Mouse (Mus musculus) gastrocnemius, postnatal 14 days (tissue): ENCODE measurements around the gene Acaca. TPM values are rescaled to one million over a fixed set of nuclear protein-coding genes. Genes with fewer than 3 reads are reported as not detected.
A peak's percentile ranks its signal among the peaks of the same experiment; 100 is the strongest.

Experiments
- DNase-seq: peaks from one replicate; pipeline ENCODE4 v3.0.0; 2021; ENCODE audit warnings: mixed read lengths
- intact Hi-C: fragments of 180-260 bp; cut with DNase I; formaldehyde crosslinking; loops from one replicate; pipeline ENCODE4 v1.15.1; 2025; ENCODE audit warnings: low total_unique reads
- total RNA-seq, 2 experiments: library from RNA; stranded (reverse); gene quantifications; 2 replicates each; pipeline ENCODE4 v1.2.3; 2021

Gene Acaca
- total RNA-seq, 2 experiments from 2014 or later = 8.9 to 12.2 TPM

DNA sequence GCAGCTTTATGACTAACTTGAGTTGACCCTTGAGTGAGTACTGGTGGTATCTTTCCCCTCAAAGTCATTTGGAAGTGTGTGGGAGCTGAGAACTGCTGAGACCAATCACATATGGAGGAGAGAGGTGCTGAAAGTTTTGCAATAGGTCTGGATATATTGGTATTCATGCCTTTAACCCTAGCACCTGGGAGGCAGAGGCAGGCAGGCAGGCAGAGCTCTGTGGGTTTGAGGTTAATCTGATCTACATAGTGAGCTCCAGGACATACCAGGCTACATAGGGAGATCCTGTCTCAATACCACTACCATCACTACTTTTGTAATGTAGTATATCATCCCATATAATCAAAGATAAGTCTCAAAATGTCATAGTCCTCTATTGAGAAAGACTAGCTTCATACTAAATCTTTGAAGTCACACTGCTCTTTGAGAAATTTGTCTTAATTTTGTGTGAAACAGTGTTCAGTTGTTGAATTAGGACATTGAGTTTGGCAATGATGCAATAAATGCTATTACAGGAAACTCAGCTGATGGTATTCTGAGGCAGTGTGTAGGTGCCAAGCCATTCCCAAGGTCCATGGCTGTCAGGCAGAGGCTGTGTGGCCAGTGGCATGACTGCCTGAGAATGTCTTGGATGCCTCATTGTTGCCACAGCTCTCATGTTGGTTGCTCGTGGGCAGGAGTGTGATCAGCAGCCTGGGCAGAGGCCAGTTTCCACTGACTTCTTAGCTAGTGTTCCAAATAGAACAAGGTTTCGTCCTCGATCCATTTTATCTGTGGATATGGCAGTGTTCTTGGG is 68.3 kb downstream of the Acaca start:
- intact Hi-C loops = no loop called here

DNA sequence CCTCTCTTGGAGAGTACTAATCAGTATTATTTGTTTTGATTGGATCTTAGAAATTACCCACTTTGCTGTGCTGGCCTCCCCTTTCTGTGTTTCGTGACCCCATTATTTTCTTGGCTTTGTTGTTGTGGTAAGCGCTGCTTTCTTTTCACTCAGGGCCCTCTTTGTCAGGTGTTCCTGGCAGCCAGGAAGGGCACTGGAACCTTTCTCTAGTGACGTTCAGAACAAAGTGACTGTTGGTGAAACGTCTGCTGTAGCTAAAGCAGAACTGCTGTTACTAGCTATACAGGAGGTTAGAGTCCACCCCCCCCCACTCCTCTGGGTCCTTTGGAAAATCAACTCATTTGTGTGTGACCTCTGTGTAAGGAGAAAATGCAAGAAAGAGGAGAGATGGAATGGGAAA is 76.3 kb downstream of the Acaca start:
- intact Hi-C loops = no loop called here

More for the DNA sequence above, 68.3 kb downstream of the Acaca start:
- DNase-seq = peak; percentile 6

DNA sequence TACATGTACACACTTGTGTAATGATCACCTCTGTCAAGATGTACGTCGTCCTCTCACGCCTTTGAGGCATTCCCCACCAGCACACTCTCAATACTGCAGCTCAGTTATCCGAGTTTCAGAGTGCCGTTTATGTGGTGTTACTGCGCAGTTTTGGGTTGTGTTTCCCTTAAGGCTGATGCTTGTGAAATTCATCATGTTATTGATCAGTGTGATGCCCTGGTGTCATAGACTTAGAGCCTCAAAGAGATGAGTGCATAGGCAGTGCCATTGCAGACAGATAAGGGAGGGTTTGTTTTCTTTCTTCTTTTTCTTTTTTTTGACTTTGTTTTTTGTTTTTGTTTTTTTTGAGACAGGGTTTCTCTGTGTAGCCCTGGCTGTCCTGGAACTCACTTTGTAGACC is 81.4 kb downstream of the Acaca start:
- intact Hi-C loops = no loop called here
- DNase-seq = no peak

More for the DNA sequence above, 76.3 kb downstream of the Acaca start:
- no peak for DNase-seq

DNA sequence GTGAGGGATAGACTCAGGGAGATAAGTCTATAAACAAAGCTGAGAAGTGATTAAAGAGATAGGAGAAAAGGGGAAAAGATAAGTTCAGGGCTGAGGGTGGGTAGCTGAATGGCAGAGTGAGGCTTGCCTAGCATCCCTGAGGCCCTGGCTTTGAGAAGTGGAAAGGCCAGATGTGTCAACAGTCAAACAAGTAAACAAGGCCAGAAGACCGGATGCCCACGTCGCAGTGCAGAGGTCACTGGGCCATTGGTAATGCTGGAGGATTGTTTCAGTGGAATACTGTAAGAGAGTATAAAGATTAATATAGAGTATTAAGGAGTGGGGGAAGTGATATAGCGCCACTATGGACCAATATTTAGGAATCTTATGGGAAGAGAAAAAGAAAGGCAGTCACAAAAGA is 89.5 kb downstream of the Acaca start:
- intact Hi-C loops = no loop called here
- no peak for DNase-seq

DNA sequence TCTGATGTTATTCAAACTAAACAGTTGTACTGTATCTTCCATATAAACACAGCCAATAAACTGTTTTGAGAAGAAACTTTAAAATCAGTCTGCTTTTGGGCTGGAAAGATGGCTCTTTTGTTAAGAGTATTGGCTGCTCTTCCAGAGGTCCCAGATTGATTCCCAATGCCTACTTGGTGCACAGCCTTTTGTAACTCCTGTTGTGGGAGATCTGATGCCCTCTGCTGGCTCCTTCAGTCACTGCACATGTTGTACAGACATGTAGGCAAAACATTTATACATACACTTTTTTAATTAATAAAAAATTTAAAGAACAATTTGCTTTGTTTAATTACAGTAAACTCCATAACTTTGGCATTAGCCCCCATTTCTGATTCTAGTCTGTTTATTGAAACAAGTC is 114.1 kb downstream of the Acaca start:
- intact Hi-C loops = no loop called here
- peak; percentile 20 for DNase-seq

DNA sequence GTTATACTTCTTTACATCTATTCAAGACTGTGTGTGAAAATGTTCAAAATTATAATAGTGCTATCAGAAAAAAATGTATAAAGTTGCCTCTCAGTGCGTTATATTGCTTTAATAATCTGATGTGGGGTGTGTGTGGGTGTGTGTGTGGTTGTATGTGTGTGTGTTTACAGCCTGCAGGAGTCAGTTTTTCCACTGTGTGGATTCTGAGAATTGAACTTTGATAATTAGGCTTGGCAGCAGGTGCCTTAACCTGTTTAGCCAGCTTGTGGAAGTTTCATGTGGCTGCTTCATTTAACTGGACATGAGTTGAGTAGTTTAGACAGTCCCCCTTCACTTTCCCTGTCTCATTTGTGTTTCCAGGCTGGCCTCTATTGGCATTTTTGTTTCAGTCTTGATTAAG is 117.9 kb downstream of the Acaca start:
- intact Hi-C loops = no loop called here
- no peak for DNase-seq

DNA sequence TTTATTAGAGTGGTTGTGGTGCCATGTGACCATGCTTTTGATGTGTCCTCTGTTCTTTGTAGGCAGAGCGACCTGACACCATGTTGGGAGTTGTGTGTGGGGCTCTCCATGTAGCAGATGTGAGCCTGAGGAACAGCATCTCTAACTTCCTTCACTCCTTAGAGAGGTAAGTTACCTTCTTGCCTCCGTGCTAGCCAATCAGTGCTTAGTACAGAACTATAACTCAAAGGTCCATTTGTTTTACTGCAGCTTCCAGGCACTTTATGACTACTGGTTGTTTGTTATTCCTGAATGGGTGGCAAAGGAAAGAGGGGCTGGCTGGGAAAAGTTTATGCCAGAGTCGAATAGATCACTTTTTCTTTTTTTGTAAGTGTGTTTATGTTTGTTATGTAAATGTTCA is 121.7 kb downstream of the Acaca start:
- DNase-seq = no peak

DNA sequence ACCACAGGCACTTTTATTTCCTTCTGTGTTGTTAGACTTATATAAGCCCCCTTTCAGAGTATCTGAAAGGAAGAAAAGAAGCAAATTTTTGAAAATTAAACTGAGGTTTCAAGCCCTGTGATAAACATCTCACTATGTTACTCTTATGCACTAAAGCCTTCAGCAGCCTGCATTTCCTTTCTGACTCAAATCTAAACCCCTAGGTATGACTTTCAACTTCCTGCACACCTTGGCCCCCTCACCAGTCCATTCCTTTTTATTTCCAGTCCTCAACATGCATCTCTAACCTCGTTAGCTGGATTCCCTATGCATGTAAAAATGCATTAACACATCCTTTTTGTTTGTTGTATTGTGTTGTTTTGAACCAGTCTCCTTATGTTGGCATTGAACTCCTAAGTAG is 123.0 kb downstream of the Acaca start:
- no peak for DNase-seq
- intact Hi-C loops = no loop called here

More for the DNA sequence above, 121.7 kb downstream of the Acaca start:
- intact Hi-C loops = no loop called here

DNA sequence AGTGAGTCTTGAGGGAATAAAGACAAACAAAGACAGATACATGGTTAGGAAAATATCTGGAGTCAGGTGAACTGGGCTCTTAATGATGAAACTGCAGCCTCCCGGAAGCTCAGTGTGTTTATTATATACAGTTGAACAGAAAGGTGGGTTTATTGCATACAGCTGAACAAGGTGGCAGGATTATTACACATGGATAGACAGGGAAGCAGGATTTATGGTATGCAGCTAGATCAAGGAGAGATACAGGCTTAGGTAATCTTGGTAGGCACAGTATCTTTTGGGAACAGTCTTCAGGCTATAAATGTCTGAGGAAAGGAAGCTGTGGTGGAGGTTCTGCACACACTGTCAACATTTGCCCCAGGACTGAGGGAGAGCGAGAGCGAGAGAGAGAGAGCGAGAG is 126.4 kb downstream of the Acaca start:
- DNase-seq = no peak
- intact Hi-C loops = no loop called here

DNA sequence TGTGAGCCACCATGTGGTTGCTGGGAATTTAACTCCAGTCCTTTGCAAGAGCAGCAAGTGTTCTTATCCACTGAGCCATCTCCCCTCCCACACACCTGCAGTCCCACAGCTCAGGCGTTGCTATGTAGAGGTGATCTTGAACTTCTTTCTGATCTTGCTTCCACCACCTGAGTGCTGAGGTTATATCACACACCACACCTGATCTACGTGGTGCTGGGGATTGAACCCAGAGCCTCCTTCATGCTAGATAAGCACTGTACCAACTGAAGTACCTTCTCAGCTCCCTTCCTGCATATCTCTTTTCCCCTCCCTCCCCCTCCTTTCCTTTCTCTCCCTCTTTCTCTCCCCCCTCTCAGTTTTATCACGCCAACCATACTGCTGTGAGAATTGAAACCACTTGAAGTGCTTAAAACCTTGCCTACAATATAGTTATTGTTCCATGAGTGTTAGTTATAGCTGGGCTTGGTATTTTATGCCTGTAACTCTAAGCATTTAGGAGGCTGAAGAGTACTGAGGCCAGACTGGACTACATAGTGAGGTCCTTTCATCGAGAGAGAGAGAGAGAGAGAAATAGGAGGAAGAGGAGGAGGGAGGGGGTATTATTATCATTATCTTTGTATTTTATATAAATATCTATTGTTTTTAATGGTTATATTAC is 128.7 kb downstream of the Acaca start:
- no peak for DNase-seq
- intact Hi-C loops = no loop called here

DNA sequence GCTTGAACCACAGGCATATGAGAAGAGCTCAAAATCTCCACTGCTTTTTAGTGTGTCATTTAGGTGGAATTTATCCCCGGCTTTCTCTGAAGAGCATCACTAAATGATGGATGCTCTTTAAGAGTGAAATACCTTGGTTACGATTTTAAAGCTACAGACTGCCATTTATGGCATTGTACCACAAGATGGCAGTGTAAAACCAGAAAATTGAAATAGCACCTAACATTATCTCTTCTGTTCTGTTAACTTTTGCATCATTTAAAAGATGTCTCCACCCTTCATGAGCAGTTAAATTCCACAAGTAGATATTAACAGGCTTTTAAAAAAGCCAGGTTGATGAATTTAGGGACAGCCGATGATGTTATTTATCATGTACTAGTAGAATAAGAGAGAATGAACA is 135.0 kb downstream of the Acaca start:
- intact Hi-C loops = loop anchor here (10.0 kb wide), 1 partner anchor 130 kb away; no protein-coding TSS in a partner anchor
- DNase-seq = no peak

DNA sequence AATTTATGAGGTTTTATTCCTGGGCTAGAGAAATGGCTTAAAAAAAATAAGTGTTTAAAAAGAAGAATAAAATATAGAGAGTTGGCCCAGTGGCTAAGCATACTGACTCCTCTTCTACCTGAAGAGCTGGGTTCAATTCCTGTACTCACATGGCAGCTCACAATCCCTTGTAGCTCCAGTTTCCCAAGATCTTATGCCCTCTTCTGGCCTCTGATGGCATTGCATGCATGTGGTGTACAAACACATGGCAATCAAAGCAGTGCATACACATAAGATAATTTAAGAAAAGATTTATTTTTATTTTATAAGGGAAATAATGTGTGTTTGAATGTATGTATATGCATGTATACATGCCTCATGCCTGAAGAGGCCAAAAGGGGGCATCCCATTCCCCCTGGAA is 138.6 kb downstream of the Acaca start:
- intact Hi-C loops = loop anchor here (5.0 to 10.0 kb wide), 2 partner anchors 127 to 529 kb away; no protein-coding TSS in a partner anchor
- DNase-seq = no peak

DNA sequence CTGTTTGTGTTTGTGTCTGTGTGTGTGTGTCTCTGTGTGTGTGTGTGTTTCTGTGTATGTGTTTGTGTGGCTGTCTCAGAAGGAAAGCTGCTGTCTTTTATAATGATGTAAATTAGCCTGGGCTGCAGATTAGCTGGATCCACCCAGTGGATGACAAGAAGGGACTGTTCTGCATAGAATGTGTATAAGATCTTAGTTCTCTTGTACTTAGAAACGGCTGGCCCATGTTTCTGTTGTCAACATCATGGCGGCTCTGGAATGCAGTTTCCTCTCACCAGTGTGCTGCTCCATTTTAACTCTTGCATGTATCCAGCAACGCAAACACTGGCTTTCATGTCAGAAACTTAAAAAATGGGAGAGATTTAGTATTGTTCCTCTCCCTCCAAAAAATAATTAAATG is 141.0 kb downstream of the Acaca start:
- no peak for DNase-seq
- intact Hi-C loops = no loop called here

DNA sequence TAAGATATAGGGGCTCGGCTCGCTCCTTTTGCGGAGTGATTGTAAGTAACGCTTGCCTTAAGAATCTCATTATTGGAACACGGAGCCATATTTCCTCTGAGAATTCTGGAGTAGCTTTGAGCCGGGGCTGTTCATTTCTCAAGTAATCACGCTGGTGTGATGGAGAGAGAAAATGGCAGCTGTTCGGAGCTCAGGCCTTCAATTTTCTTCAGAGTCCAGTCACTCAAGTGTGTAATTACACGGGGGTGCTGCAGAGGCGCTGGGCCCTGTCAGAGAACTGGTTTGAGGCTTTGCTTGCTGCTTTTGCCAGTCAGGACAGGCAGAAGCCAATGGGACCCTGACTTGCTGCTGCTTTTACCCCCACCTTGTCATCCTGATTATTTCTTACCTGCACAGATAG is 142.5 kb downstream of the Acaca start:
- no peak for DNase-seq
- intact Hi-C loops = no loop called here

DNA sequence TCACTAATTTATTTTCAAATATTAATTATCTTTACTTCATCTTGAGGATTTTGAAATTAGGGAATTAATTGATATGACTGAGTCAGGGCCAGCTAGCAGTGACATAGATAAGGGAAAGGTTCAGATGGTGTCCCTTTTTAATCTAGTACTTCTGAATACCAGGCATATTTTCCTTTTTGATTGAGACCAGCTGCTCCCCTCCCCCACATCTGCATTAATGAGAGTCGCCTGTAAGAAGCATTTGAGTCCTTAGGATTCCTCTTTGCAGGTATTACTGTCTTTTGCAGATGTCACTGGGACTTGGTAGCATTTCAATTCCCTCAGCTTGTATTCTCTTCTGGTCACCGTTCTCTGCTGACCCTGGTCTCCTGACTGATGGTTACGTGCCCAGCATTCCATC is 143.1 kb downstream of the Acaca start:
- DNase-seq = no peak
- intact Hi-C loops = no loop called here

DNA sequence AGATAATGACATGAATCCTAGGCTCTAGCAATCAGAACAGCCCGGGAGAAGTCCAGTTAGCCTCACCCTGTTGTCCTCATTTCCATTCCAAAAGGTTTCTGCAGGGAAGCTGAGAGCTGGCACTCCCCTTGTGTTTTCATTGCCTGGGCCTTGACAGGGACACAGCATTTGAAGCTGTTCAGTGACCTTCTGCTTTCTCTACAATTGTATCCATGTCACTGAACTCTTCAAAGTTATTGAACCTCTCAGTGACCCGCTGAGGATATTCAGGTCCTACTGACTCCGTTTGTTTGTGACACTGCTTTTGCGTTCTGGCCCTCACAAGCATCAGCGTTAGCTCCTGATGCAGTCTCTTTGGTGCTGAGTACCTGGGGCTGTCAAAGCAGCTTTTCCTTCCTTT is 147.5 kb downstream of the Acaca start:
- DNase-seq = no peak
- intact Hi-C loops = no loop called here

DNA sequence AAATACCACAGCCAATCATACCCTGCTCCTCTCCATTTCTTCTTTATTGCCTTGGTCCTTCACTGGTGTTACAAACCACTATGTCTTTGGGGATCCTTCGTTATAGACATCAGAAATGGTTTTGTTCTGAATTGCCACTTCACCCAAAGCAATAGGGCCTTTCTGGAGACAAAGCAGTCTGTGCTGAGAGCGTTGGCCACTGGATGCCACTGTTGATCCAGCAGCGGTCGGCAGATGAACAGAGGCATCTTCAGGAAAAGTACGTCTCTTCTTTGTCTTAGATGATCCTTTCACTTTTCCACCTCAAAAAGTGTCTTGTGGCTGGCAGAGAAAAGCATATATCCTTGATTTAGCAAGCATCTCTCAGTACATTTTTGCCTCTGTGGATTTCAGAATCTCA is 151.8 kb downstream of the Acaca start:
- no peak for DNase-seq
- intact Hi-C loops = no loop called here

DNA sequence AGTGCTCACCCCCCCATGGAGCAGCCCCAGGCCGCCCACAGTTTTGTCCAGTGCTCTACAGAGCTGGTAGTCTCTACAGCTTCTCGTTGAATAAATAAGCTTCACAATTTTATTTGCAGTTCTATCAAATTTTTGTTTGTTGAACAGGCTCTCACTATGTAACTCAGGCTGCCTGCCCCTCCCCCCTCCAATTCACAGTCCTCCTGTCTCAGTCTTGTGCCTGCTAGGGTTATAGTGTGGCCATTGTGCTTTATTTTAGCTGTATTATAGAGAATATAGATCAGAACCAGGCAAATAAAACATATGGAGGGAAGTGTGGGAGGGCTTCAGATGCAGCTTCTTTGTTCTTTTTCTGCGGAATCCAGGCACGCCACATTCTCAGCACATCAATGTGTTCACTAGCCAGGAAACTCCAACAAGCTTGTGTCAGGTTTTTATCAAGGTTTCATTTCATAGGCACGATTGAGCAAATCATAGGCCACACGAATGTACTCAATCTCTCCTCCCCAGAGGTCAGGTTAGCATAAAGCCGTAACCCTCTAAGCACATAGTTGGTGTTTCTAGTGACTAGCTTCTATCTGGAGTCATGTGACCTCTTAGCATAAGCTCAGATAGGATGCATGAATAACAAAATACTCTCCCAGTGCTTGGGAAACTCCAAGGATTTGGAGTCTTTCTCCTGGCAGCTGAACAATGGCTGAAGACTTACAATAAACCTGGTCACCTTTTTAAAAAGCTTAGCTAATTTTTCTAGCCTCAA is 153.7 kb downstream of the Acaca start:
- intact Hi-C loops = no loop called here
- no peak for DNase-seq

DNA sequence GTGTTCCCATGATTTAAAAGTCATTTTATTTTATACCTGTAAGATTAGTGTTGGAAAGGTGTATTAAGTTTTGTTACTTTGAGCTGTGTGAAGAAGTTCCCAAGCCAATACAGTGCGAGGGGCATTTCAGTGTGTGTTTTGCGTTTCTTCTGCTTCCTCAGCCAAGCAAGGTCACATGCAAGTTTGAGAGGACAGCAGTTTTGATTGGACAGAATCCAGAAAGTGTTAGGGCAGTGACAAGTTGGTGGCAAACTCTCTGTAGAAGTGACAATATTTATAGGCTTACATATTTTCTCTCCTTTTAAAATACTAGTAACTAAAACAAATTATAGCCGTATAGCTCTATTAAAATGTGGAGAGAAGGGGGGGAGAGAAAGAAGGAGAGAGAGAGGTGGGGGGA is 161.3 kb downstream of the Acaca start:
- DNase-seq = no peak
- intact Hi-C loops = no loop called here

DNA sequence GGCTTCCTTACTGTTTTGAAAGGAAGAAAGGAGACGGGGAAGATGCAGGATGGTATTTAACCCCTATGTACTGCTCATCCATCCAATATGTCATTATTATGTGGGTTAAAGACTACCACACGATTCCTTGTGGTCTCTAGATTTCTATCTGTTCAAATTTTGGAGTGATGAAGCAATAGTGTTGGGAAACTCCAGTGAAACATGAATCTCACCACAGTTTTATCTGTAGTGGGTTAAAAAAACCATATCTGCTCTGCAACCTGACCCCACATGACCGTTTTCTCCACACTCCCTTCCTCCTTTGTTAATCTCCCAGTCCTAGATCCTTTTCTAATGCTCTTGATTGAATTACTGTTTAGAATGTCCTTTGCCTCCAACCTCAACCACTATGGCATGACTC is 163.1 kb downstream of the Acaca start:
- intact Hi-C loops = no loop called here
- DNase-seq = no peak
